Comparison of ENCODE assay signal across 27 mouse cellular contexts in the genomic region with DNA sequence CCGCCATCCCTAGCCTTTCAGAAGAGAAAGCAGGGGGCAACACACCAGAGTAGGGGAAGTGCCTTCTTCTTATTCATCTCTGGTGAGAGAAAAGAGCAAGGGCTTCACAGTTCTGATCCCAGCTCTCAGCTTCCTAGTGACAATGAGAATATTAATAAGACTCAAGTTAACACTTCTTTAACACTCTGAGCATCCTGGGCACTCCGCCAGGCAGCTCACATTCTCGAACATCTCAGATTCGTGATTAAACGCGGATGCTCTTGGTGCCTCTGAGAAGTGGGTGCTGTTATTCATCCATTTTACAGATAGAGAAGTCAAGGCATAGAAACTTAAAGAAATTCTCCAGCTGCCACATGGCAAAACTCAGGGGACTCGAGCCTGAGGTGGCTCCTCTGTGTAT.
DNase-seq lines count a peak whose midpoint lies in the region; ATAC-seq lines count a peak whose summit lies in the region.
"Had no signal": no experiment of that assay in that cellular context is flagged by ENCODE, and none has a peak within 500 bp of the region (broad histone marks: within the 10 kb centered on the region; RNA-seq: fewer than 3 reads in every experiment).

No protein-coding gene starts in this region.

- H3K9ac ChIP-seq in midbrain, embryonic 15.5 days, result no peak overlapping the region
- H3K9ac ChIP-seq: embryonic facial prominence, embryonic 15.5 days; forebrain, embryonic 13.5 days; hindbrain, embryonic 15.5 days; limb, embryonic 13.5 days; midbrain, embryonic 13.5 days; stomach, embryonic 15.5 days had no signal

- no peak for ATAC-seq in midbrain, embryonic 15.5 days (replicated peaks)
- ATAC-seq: activated CD4-positive, CD25-positive, alpha-beta regulatory T cell, adult 4 months; forebrain, embryonic 13.5 days; midbrain, embryonic 13.5 days had no signal

- H3K4me3 ChIP-seq in midbrain, embryonic 15.5 days, result no peak overlapping the region
- H3K4me3 ChIP-seq: embryonic facial prominence, embryonic 10.5 days; embryonic facial prominence, embryonic 15.5 days; forebrain, embryonic 13.5 days; hindbrain, embryonic 10.5 days; hindbrain, embryonic 15.5 days; limb, embryonic 13.5 days; midbrain, embryonic 13.5 days; stomach, embryonic 15.5 days had no signal

- DNase-seq in cerebellum, postnatal 10 days, result peak; percentile 27 to 29
- DNase-seq in cerebellum, postnatal 4 days (ENCODE audit: low spot score in 2 of 2), result no peak
- peak; percentile 15 for DNase-seq in left cerebral cortex, postnatal 4 days
- DNase-seq in left cerebral cortex, postnatal 36 days (ENCODE audit: low spot score in 2 of 2), result no peak
- peak; percentile 10 to 19 for DNase-seq in frontal cortex, postnatal 25 days (ENCODE audit: low spot score in 2 of 2)
- peak; percentile 29 to 45 for DNase-seq in right cerebral cortex, postnatal 36 days (ENCODE audit: low spot score in 2 of 2)
- DNase-seq in heart, adult 11 months, result no peak
- DNase-seq: adrenal gland, adult 2 months; cerebellum, adult 11-12 months; cerebellum, adult 9-11 months; heart, postnatal 14 days; kidney, adult 2 months; kidney, postnatal 4 days; layer of hippocampus, postnatal 36 days; lung, postnatal 4 days had no signal

- no peaks in the 10 kb centered on the region for H3K36me3 ChIP-seq in midbrain, embryonic 15.5 days (replicated peaks)
- H3K36me3 ChIP-seq: embryonic facial prominence, embryonic 10.5 days; embryonic facial prominence, embryonic 15.5 days; hindbrain, embryonic 10.5 days; hindbrain, embryonic 15.5 days; limb, embryonic 13.5 days; midbrain, embryonic 13.5 days; stomach, embryonic 15.5 days had no signal

- intact Hi-C loops in left cerebral cortex, postnatal 4 days (cut with DNase I), result no loop called here
- intact Hi-C loops in left cerebral cortex, postnatal 36 days (cut with DNase I), result no loop called here

- H3K27me3 ChIP-seq in midbrain, embryonic 15.5 days (replicated peaks), result no peaks in the 10 kb centered on the region; the same call in 1 of the 2 replicates
- H3K27me3 ChIP-seq: embryonic facial prominence, embryonic 15.5 days; forebrain, embryonic 13.5 days; hindbrain, embryonic 15.5 days; limb, embryonic 13.5 days; stomach, embryonic 15.5 days had no signal

- peaks cover 2% of the 10 kb centered on the region; the same call in 1 of the 2 replicates for H3K4me1 ChIP-seq in midbrain, embryonic 15.5 days
- H3K4me1 ChIP-seq: embryonic facial prominence, embryonic 10.5 days; embryonic facial prominence, embryonic 15.5 days; hindbrain, embryonic 10.5 days; limb, embryonic 13.5 days; midbrain, embryonic 13.5 days; stomach, embryonic 15.5 days had no signal

- no peaks in the 10 kb centered on the region for H3K9me3 ChIP-seq in midbrain, embryonic 15.5 days
- H3K9me3 ChIP-seq: embryonic facial prominence, embryonic 10.5 days; embryonic facial prominence, embryonic 15.5 days; hindbrain, embryonic 10.5 days; hindbrain, embryonic 15.5 days; limb, embryonic 13.5 days; midbrain, embryonic 13.5 days; stomach, embryonic 15.5 days had no signal

- H3K27ac ChIP-seq in midbrain, embryonic 15.5 days, result no peak overlapping the region
- H3K27ac ChIP-seq: embryonic facial prominence, embryonic 10.5 days; embryonic facial prominence, embryonic 15.5 days; forebrain, embryonic 13.5 days; hindbrain, embryonic 10.5 days; hindbrain, embryonic 15.5 days; kidney, postnatal 0 days; limb, embryonic 13.5 days; midbrain, embryonic 13.5 days; stomach, embryonic 15.5 days had no signal

- no peak overlapping the region for H3K4me2 ChIP-seq in midbrain, embryonic 15.5 days
- H3K4me2 ChIP-seq: embryonic facial prominence, embryonic 15.5 days; forebrain, embryonic 13.5 days; hindbrain, embryonic 15.5 days; limb, embryonic 13.5 days; liver, embryonic 11.5 days; midbrain, embryonic 13.5 days; stomach, embryonic 15.5 days had no signal

- WGBS in midbrain, embryonic 15.5 days, result 70% methylated on average over 7 of the region's 7 CpGs

Comparison
In these comparisons a context has a peak if more than half of its experiments do, and no peak if none do; other contexts are left out.
1. DNase-seq: peak in cerebellum, postnatal 10 days (2 of 2), left cerebral cortex, postnatal 4 days (single experiment), frontal cortex, postnatal 25 days (2 of 2) and right cerebral cortex, postnatal 36 days (2 of 2); none in cerebellum, postnatal 4 days (0 of 2), left cerebral cortex, postnatal 36 days (0 of 2) and heart, adult 11 months (single experiment).